Comparison of ENCODE assay signal across 8 mouse cellular contexts in genomic region chr6:53572979-53573710, GRCm38 (mm10).
DNase-seq lines count a peak whose midpoint lies in the region; ATAC-seq lines count a peak whose summit lies in the region.

No protein-coding gene starts in this region.

- H3K9me3 ChIP-seq in heart, embryonic 11.5 days (replicated peaks; ENCODE audit: control insufficient read depth, low read length): no peaks in the 10 kb centered on the region
- H3K9me3 ChIP-seq in kidney, embryonic 16.5 days (ENCODE audit: low read length): no peaks in the 10 kb centered on the region
- H3K9me3 ChIP-seq in limb, embryonic 15.5 days: no peaks in the 10 kb centered on the region
- no peaks in the 10 kb centered on the region for H3K9me3 ChIP-seq in midbrain, embryonic 16.5 days (replicated peaks; ENCODE audit: control insufficient read depth, low read length, poor library complexity, severe bottlenecking)
- H3K9me3 ChIP-seq in stomach, embryonic 14.5 days (ENCODE audit: control insufficient read depth, low read depth, low read length): no peaks in the 10 kb centered on the region

- H3K27ac ChIP-seq in heart, embryonic 11.5 days (ENCODE audit: low read depth, low read length): peak overlapping the region; percentile 89
- H3K27ac ChIP-seq in kidney, embryonic 16.5 days (ENCODE audit: low read length): peak overlapping the region; percentile 21; the same call in 1 of the 2 replicates
- peak overlapping the region; percentile 93 for H3K27ac ChIP-seq in limb, embryonic 15.5 days
- 0 out of 2 replicates have a peak overlapping the region, but pooled peaks have one; percentile 47 for H3K27ac ChIP-seq in midbrain, embryonic 16.5 days (ENCODE audit: low read length)
- H3K27ac ChIP-seq in stomach, embryonic 14.5 days (ENCODE audit: low read length): peak overlapping the region; percentile 81

- H3K4me3 ChIP-seq in heart, embryonic 11.5 days (ENCODE audit: low read depth, low read length): peak overlapping the region; percentile 48
- peak overlapping the region; percentile 38 for H3K4me3 ChIP-seq in kidney, embryonic 16.5 days (ENCODE audit: low read length)
- peak overlapping the region; percentile 46 for H3K4me3 ChIP-seq in limb, embryonic 15.5 days
- H3K4me3 ChIP-seq in midbrain, embryonic 16.5 days (ENCODE audit: low read depth, low read length): peak overlapping the region; percentile 26
- peak overlapping the region; percentile 30 for H3K4me3 ChIP-seq in stomach, embryonic 14.5 days (ENCODE audit: low read depth, low read length)

- DNase-seq in spleen, postnatal 36 days (ENCODE audit: low spot score in 2 of 2): peak; percentile 12 to 25
- DNase-seq in spleen, postnatal 14 days (ENCODE audit: low spot score in 2 of 2): no peak
- DNase-seq in fibroblast of lung, adult 2 months (ENCODE audit: low read depth): peak; percentile 98

- H3K4me2 ChIP-seq in heart, embryonic 11.5 days: peak overlapping the region; percentile 70
- peak overlapping the region; percentile 62 for H3K4me2 ChIP-seq in kidney, embryonic 16.5 days (replicated peaks; ENCODE audit: low read depth, low read length)
- H3K4me2 ChIP-seq in limb, embryonic 15.5 days: peak overlapping the region; percentile 52
- H3K4me2 ChIP-seq in midbrain, embryonic 16.5 days (ENCODE audit: low read length): peak overlapping the region; percentile 47
- H3K4me2 ChIP-seq in stomach, embryonic 14.5 days (replicated peaks; ENCODE audit: low read depth, low read length): peak overlapping the region; percentile 54

- no peaks in the 10 kb centered on the region for H3K36me3 ChIP-seq in heart, embryonic 11.5 days (ENCODE audit: control insufficient read depth, insufficient read depth, low read length)
- no peaks in the 10 kb centered on the region for H3K36me3 ChIP-seq in kidney, embryonic 16.5 days (ENCODE audit: insufficient read depth, low read length)
- no peaks in the 10 kb centered on the region for H3K36me3 ChIP-seq in limb, embryonic 15.5 days
- H3K36me3 ChIP-seq in midbrain, embryonic 16.5 days (ENCODE audit: control insufficient read depth, insufficient read depth, low read length): no peaks in the 10 kb centered on the region
- no peaks in the 10 kb centered on the region for H3K36me3 ChIP-seq in stomach, embryonic 14.5 days (ENCODE audit: control insufficient read depth, insufficient read depth, low read length)

- WGBS in heart, embryonic 11.5 days (ENCODE audit: insufficient replicate concordance): 2% methylated on average over 15 of the region's 16 CpGs
- WGBS in kidney, embryonic 16.5 days: 9% methylated on average over 15 of the region's 16 CpGs
- WGBS in limb, embryonic 15.5 days: 3% methylated on average over 16 of the region's 16 CpGs
- 3% methylated on average over 14 of the region's 16 CpGs for WGBS in midbrain, embryonic 16.5 days
- WGBS in stomach, embryonic 14.5 days: 5% methylated on average over 15 of the region's 16 CpGs

- H3K4me1 ChIP-seq in heart, embryonic 11.5 days (ENCODE audit: control insufficient read depth, insufficient read depth, low read length): peaks cover 26% of the 10 kb centered on the region
- peaks cover 26% of the 10 kb centered on the region for H3K4me1 ChIP-seq in kidney, embryonic 16.5 days (ENCODE audit: insufficient read depth, low read length)
- peaks cover 54% of the 10 kb centered on the region for H3K4me1 ChIP-seq in limb, embryonic 15.5 days
- H3K4me1 ChIP-seq in midbrain, embryonic 16.5 days (ENCODE audit: control insufficient read depth, insufficient read depth, low read length): peaks cover 8% of the 10 kb centered on the region; the same call in 1 of the 2 replicates
- H3K4me1 ChIP-seq in stomach, embryonic 14.5 days (ENCODE audit: control insufficient read depth, insufficient read depth, low read length): peaks cover 16% of the 10 kb centered on the region

- no peaks in the 10 kb centered on the region for H3K27me3 ChIP-seq in heart, embryonic 11.5 days (ENCODE audit: control insufficient read depth, insufficient read depth, low read length)
- peaks cover 3% of the 10 kb centered on the region for H3K27me3 ChIP-seq in kidney, embryonic 16.5 days (ENCODE audit: insufficient read depth, low read length)
- no peaks in the 10 kb centered on the region for H3K27me3 ChIP-seq in limb, embryonic 15.5 days
- H3K27me3 ChIP-seq in midbrain, embryonic 16.5 days (ENCODE audit: control insufficient read depth, insufficient read depth, low read depth, low read length): no peaks in the 10 kb centered on the region
- H3K27me3 ChIP-seq in stomach, embryonic 14.5 days (ENCODE audit: control insufficient read depth, insufficient read depth, low read length): no peaks in the 10 kb centered on the region

- H3K9ac ChIP-seq in heart, embryonic 11.5 days (ENCODE audit: low read depth, low read length): peak overlapping the region; percentile 79
- H3K9ac ChIP-seq in kidney, embryonic 16.5 days (replicated peaks; ENCODE audit: low read length): peak overlapping the region; percentile 52
- 0 out of 2 replicates have a peak overlapping the region, but pooled peaks have one; percentile 37 for H3K9ac ChIP-seq in limb, embryonic 15.5 days
- H3K9ac ChIP-seq in midbrain, embryonic 16.5 days (ENCODE audit: low read depth, low read length): peak overlapping the region; percentile 1; the same call in 1 of the 2 replicates
- H3K9ac ChIP-seq in stomach, embryonic 14.5 days (replicated peaks; ENCODE audit: low read depth, low read length): peak overlapping the region; percentile 22

- peak; percentile 82 for ATAC-seq in heart, embryonic 11.5 days (replicated peaks; ENCODE audit: insufficient number of reproducible peaks, low FRiP score, low TSS enrichment)
- peak; percentile 84 for ATAC-seq in kidney, embryonic 16.5 days (ENCODE audit: low FRiP score, low TSS enrichment)
- ATAC-seq in limb, embryonic 15.5 days (ENCODE audit: insufficient number of reproducible peaks, low FRiP score, low TSS enrichment, low read depth): peak; percentile 94
- peak; percentile 92 for ATAC-seq in midbrain, embryonic 16.5 days
- ATAC-seq in stomach, embryonic 14.5 days (ENCODE audit: insufficient number of reproducible peaks, insufficient read depth, low FRiP score, low read depth): peak; percentile 94

Comparison
In these comparisons a context has a peak if more than half of its experiments do, and no peak if none do; other contexts are left out.
1. DNase-seq: peak in spleen, postnatal 36 days (2 of 2) and fibroblast of lung, adult 2 months (single experiment); none in spleen, postnatal 14 days (0 of 2).
2. H3K27ac ChIP-seq: peak in every context shown above with its lines; median percentile 93 in limb, embryonic 15.5 days; 89 in heart, embryonic 11.5 days; 81 in stomach, embryonic 14.5 days; 47 in midbrain, embryonic 16.5 days; 21 in kidney, embryonic 16.5 days.
3. H3K9ac ChIP-seq: peak in every context shown above with its lines; median percentile 79 in heart, embryonic 11.5 days; 52 in kidney, embryonic 16.5 days; 37 in limb, embryonic 15.5 days; 22 in stomach, embryonic 14.5 days; 1 in midbrain, embryonic 16.5 days.
4. Peak in every context shown above with its lines, with median percentiles within 50 percentile points of each other: ATAC-seq, H3K4me2 ChIP-seq and H3K4me3 ChIP-seq.